ENCODE assay signal across 21 mouse cellular contexts in the genomic region with DNA sequence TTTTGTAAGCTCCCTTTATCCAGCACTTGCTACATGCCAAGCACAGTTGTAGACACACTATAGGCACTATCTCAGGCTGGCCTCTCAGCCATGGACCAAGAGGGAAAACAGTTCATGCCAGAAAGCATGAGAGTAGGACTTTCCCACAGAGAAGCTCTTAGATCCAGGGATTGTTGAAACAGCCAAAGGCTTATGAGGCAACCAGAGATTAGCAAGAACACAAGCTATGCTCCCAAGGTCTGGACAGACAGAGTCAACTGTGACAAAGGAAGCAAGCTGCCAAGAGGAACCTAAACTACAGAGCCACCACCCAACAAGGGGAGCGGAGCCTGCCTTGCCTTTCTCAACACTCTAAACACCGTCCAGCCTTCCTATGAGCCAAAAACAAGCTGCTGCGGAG. TPM values are rescaled to one million over a fixed set of nuclear protein-coding genes. Genes with fewer than 3 reads are reported as not detected.
DNase-seq lines count a peak whose midpoint lies in the region; ATAC-seq and TF ChIP-seq lines count a peak whose summit lies in the region.
"Had no signal": no experiment of that assay in that cellular context is flagged by ENCODE, and none has a peak within 500 bp of the region (broad histone marks: within the 10 kb centered on the region; RNA-seq: fewer than 3 reads in every experiment).

No protein-coding gene starts in this region.

- H3K27ac ChIP-seq in heart, embryonic 11.5 days (ENCODE audit: low read depth, low read length): no peak overlapping the region
- peak overlapping the region; percentile 48 for H3K27ac ChIP-seq in testis, adult 2 months (ENCODE audit: control insufficient read depth, insufficient read depth, low read depth, low read length)
- H3K27ac ChIP-seq: embryonic facial prominence, embryonic 13.5 days; forebrain, embryonic 13.5 days; hindbrain, embryonic 15.5 days had no signal

- H3K4me3 ChIP-seq in heart, embryonic 11.5 days (ENCODE audit: low read depth, low read length): no peak overlapping the region
- no peak overlapping the region for H3K4me3 ChIP-seq in testis, adult 2 months (ENCODE audit: control insufficient read depth, low read depth, low read length)
- H3K4me3 ChIP-seq: embryonic facial prominence, embryonic 13.5 days; forebrain, embryonic 13.5 days; hindbrain, embryonic 15.5 days had no signal

- no peak overlapping the region for H3K9ac ChIP-seq in heart, embryonic 11.5 days (ENCODE audit: low read depth, low read length)
- H3K9ac ChIP-seq: embryonic facial prominence, embryonic 13.5 days; forebrain, embryonic 13.5 days; forebrain, postnatal 0 days; hindbrain, embryonic 15.5 days had no signal

- TF ChIP-seq POLR2A in testis, adult 2 months (IDR thresholded peaks at IDR 0.05; ENCODE audit: control insufficient read depth, low read depth, low read length): no peak

- H3K4me1 ChIP-seq in heart, embryonic 11.5 days (ENCODE audit: control insufficient read depth, insufficient read depth, low read length): peaks cover 3% of the 10 kb centered on the region; the same call in 1 of the 2 replicates
- H3K4me1 ChIP-seq in testis, adult 2 months (ENCODE audit: control insufficient read depth, insufficient read depth, low read length): no peaks in the 10 kb centered on the region; the same call in 1 of the 2 replicates
- H3K4me1 ChIP-seq: embryonic facial prominence, embryonic 13.5 days; forebrain, embryonic 13.5 days; hindbrain, embryonic 15.5 days had no signal

- TF ChIP-seq CTCF in testis, adult 2 months (IDR thresholded peaks at IDR 0.05; ENCODE audit: control insufficient read depth, insufficient read depth, insufficient replicate concordance, low read depth, low read length): no peak

- 87% methylated on average over 3 of the region's 3 CpGs for WGBS in heart, embryonic 11.5 days (ENCODE audit: insufficient replicate concordance)

- H3K36me3 ChIP-seq in heart, embryonic 11.5 days (ENCODE audit: control insufficient read depth, insufficient read depth, low read length): no peaks in the 10 kb centered on the region
- H3K36me3 ChIP-seq in testis, adult 2 months (ENCODE audit: control insufficient read depth, insufficient read depth, low read length): no peaks in the 10 kb centered on the region
- H3K36me3 ChIP-seq: embryonic facial prominence, embryonic 13.5 days; G1E; hindbrain, embryonic 15.5 days had no signal

- intact Hi-C loops in heart, postnatal 25 days (cut with DNase I): loop anchor here (10.0 kb wide), 1 partner anchor 209 kb away; a partner anchor contains a TSS

- DNase-seq in adrenal gland, adult 2 months: peak; percentile 69
- DNase-seq in adrenal gland, postnatal 4 days (ENCODE audit: low spot score in 2 of 2): no peak
- peak; percentile 96 for DNase-seq in heart, adult 11 months
- peak; percentile 21 for DNase-seq in heart, postnatal 25 days (ENCODE audit: low spot score)
- no peak for DNase-seq in heart, postnatal 4 days
- no peak for DNase-seq in testis, postnatal 10 days (ENCODE audit: low spot score)
- DNase-seq: B cell, adult 2 months; cerebellum, adult 18-20 months; cerebellum, adult 9-11 months; cerebellum, postnatal 36 days; forebrain, postnatal 0 days; gastrocnemius, postnatal 36 days; kidney, adult 2 months had no signal

- H3K9me3 ChIP-seq in heart, embryonic 11.5 days (replicated peaks; ENCODE audit: control insufficient read depth, low read length): no peaks in the 10 kb centered on the region
- H3K9me3 ChIP-seq: embryonic facial prominence, embryonic 13.5 days; forebrain, embryonic 13.5 days; G1E; hindbrain, embryonic 15.5 days had no signal

- H3K4me2 ChIP-seq in heart, embryonic 11.5 days: no peak overlapping the region
- H3K4me2 ChIP-seq: embryonic facial prominence, embryonic 13.5 days; forebrain, embryonic 13.5 days; hindbrain, embryonic 15.5 days had no signal

- 0 out of 2 replicates have a peak, but pooled peaks cover 2% of the 10 kb centered on the region for H3K27me3 ChIP-seq in heart, embryonic 11.5 days (ENCODE audit: control insufficient read depth, insufficient read depth, low read length)
- H3K27me3 ChIP-seq in testis, adult 2 months (ENCODE audit: control insufficient read depth, insufficient read depth, low read length): no peaks in the 10 kb centered on the region
- H3K27me3 ChIP-seq: embryonic facial prominence, embryonic 13.5 days; hindbrain, embryonic 15.5 days had no signal

- ATAC-seq in heart, embryonic 11.5 days (replicated peaks; ENCODE audit: insufficient number of reproducible peaks, low FRiP score, low TSS enrichment): no peak
- ATAC-seq: CD4-positive, CD25-positive, alpha-beta regulatory T cell, adult 4 months; forebrain, embryonic 13.5 days; forebrain, postnatal 0 days; intestine, embryonic 16.5 days had no signal

RNA-seq across cellular contexts. Expression of a gene that starts 21.1 kb away (rescaled TPM):
- 100 to 1,000 TPM; 199 to 552 TPM for total RNA-seq in adrenal gland, adult 2 months (2021)
- polyA plus RNA-seq in adrenal gland, adult 2 months (2012; rRNA removed): 134 and 233 TPM in 2 replicates
- 100 to 1,000 TPM; 192 to 213 TPM for total RNA-seq in adrenal gland, postnatal 4 days (2021)
- polyA plus RNA-seq in heart, embryonic 11.5 days (2014; fragmentation: Nextera tagmentation; extraction: Ambion mirVana): 9.9 and 11.0 TPM in 2 replicates
- 100 to 1,000 TPM; 143 to 173 TPM for total RNA-seq in heart, postnatal 25 days (2021)
- 10 to 100 TPM; 61.4 to 62.7 TPM for total RNA-seq in heart, postnatal 4 days (2021)
- polyA plus RNA-seq in testis, adult 2 months (2012; rRNA removed): 8.0 and 9.3 TPM in 2 replicates

Comparison
In these comparisons a context has a peak if more than half of its experiments do, and no peak if none do; other contexts are left out.
1. DNase-seq: peak in adrenal gland, adult 2 months (single experiment), heart, adult 11 months (single experiment) and heart, postnatal 25 days (single experiment); none in adrenal gland, postnatal 4 days (0 of 2), heart, postnatal 4 days (single experiment) and testis, postnatal 10 days (single experiment).